Mouse (Mus musculus) adrenal gland, adult 18-20 months (tissue): ENCODE measurements at regions not wholly inside any gene's neighbourhood (a gene's known extent, or its start where the extent isn't known, plus 50 kb on each side); places are given as distances from the start of the nearest gene placed in this dataset.
"Not testable (repeated sequence)": the region's sequence is repeated elsewhere in the genome, so short reads cannot be mapped to it uniquely, and the experiment has no call there.

Experiments
- DNase-seq, 2 experiments: peaks; one replicate each; pipeline ENCODE4 v3.0.0; 2021 to 2022; ENCODE audit warnings: low spot score in 2 of 2
- microRNA-seq, 2 experiments: library from miRNA; unstranded; fragments of <30 nt; microRNA quantifications; one replicate each; pipeline ENCODE4 v1.2.0; 2021; ENCODE audit warnings: borderline number of aligned reads in 2 of 2

GRCm38 (mm10) chr4:3080385-3081125, 86.6 kb upstream of the Vmn1r2 start:
- peak in 1 of 2 experiments; percentile 18 for DNase-seq

GRCm38 (mm10) chr4:3081148-3081952, 85.8 kb upstream of the Vmn1r2 start:
- peak in 1 of 2 experiments; percentile 14 for DNase-seq

- DNase-seq = peak in 1 of 2 experiments; percentile 18
These were observed 84.9 kb upstream of the Vmn1r2 start for GRCm38 (mm10) chr4:3081953-3082950.

GRCm38 (mm10) chr4:3083161-3084020, 83.7 kb upstream of the Vmn1r2 start:
- peak in 1 of 2 experiments; percentile 31 for DNase-seq

- peak in 1 of 2 experiments; percentile 19 for DNase-seq
These were observed 83.0 kb upstream of the Vmn1r2 start for GRCm38 (mm10) chr4:3084021-3084545.

GRCm38 (mm10) chr4:3085456-3086448, 81.4 kb upstream of the Vmn1r2 start:
- DNase-seq = peak in 1 of 2 experiments; percentile 19

GRCm38 (mm10) chr4:3087616-3088015, 79.5 kb upstream of the Vmn1r2 start:
- DNase-seq = not testable (repeated sequence)

GRCm38 (mm10) chr4:3089567-3090377, 77.3 kb upstream of the Vmn1r2 start:
- DNase-seq = no peak

- DNase-seq = no peak
These were observed 76.8 kb upstream of the Vmn1r2 start for GRCm38 (mm10) chr4:3090378-3090735.

- no peak for DNase-seq
These were observed 76.4 kb upstream of the Vmn1r2 start for GRCm38 (mm10) chr4:3090742-3091141.

Small RNAs in the stretch of these regions (microRNA-seq; reads per million reads assigned to microRNA genes)
- 0 reads per million in 2 experiments for gene Gm27878
